Mouse (Mus musculus) hindlimb bud, embryonic 11.5 days (tissue): Measurements from ENCODE around the gene Ttc29.
A peak's percentile ranks its signal among the peaks of the same experiment; 100 is the strongest.

ENCODE experiments used
- DNase-seq: peaks from one replicate; pipeline ENCODE4 v3.0.0-alpha.2; 2012; ENCODE audit warnings: low read depth, low spot score; ENCODE audit errors: extremely low spot score

Ttc29 gene

DNA sequence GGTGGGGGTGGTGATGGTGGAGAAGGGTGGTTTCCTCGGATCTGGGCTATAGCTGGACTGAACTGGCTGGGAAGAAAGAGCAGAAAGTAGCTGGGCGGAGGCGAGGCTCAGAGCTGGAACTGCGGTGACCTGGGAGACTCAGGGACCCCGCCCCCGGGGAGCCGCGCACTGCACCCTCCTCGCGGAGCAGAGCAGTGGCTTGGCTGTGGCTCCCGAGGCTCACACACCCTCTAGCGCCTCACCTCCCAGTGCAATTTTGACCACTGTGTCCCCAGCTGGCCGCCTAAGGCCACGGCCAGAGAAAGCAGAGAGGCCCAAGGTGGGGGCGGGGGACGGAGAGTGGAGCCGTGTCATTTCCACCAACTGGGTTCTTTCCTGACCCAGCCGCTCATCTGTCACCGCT lies 207.0 kb downstream of the Ttc29 start:
- DNase-seq = no peak

DNA sequence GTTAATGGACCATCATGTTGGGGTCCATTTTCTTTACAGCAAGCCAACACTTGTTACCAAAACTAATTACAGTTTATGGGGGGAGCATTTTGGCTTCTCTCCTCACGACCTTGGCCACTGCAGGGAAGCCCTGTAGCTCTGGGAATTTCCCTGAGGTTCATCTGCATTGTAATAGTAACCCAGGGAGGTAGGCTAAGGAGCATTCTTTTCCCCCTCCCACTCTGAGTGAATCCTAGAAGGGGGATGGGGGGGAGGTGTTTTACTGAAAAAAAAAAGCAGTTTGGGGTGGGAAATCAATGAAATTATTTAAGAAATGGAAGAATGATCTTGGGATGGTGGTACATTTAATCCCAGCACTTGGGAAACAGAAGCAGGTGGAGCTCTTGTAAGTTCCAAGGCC lies 210.8 kb downstream of the Ttc29 start:
- no peak for DNase-seq

DNA sequence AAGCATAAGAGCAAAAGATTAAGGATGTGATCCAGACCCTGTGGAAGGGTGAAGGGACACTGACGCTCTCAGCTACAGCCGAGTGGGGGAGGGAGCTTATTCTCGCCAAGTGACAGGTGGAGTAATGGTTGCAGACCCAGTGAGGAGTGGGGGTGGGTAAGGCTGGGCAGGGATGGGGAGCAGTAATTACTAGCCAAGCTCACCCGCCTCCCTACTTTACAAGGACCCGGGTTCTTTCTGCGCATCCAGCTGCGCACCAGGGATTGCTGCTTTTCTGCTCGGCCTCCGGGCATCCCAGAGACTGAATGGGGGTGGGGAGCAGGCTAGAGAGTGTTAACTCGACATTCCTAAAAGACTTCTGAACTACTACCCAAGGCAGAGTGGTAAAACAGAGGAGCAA lies 213.4 kb downstream of the Ttc29 start:
- no peak for DNase-seq

DNA sequence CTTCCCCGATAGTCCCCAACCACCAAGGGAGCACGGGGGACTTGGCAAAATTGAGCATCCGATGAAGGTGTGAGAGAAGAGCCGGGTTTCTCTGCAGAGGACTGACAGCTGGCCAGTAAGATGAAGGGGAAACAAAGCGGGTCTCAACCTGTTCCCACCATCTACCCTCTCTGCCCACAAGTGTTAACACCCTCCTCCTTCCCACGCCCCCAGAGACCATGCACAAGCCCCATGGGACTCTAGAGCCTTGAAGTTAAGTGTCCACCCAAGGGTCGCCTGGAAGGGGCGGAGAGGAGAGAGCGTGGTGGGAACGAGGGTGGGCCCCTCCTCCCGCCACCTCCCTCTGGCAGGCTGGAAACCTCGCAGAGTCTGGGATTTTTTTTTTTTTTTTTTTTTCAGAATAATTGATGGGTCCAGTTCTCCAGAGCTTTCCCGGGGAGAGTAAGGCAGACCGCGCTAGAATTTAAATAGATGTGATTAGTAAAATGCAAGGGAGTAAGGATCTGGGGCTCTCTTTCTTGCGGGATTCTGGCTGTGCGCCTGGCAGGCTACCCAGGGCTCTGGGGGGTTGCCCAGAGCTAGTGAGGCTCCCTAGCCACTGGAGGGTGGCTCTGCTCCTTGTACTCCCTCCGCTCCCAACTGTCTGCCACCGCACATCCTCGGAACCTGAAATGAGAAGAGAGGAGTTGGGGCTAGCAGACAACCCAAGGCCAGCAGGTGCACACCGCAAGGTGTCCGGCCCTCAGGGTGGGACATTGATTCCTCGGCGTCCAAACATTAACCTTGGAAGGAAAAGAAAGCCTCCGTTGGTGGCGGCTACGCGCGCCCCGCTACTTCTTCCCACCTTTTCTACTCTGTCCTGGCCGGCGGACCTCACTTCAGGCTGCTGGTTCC lies 214.0 kb downstream of the Ttc29 start:
- no peak for DNase-seq

DNA sequence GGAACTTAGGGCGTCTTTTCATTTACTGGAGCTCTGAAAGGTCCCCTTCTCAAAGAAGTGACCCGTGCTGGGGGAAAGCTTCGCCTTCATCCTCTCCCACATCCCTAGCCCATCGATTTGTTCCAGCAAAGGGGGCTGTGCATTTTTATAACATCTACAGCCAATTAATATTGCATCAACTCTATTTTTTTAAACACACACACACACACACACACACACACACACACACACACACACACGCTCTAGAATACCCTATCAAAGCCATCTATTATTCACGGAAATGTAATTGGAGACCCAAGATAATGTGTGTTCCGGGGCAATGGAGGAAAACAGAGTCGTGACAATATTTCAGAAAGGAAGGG lies 214.7 kb downstream of the Ttc29 start:
- no peak for DNase-seq

DNA sequence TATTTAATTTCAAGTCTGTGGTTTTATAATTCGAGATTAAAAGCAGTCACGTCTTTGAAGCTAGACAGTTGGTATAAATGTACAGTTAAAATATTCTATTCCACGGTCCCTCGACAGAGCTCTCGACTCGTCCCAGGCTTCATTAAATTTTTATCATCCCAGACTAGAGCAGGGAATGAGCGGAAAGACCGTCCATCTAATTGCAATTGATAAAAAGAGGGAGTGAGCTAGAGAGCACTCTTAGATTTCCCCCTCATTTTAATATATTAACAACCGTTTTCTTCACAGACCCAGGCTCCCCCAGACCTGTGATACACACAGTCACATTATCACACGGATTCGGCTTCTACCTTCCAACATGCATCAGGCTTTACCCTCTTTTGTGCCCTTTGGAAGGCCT lies 215.1 kb downstream of the Ttc29 start:
- DNase-seq = no peak

DNA sequence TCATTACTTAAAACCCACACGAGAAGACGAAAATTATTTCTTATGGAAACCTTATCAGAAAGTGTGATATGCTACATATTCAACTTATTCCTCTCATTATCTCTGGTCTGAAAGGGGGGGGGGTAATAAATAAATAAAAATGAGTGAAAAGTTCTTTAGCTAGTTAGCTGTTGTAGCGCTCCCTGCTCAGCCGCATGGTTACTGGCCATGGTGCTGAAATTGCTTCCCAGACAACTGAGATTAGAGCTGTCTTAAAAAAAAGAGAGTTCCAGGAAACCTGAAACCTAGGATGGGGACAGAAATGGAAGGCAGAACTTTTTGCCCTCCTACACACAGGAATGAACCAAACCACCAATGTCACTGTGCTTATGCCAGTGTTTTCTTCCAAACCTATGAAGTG lies 218.3 kb downstream of the Ttc29 start:
- DNase-seq = peak; percentile 68

DNA sequence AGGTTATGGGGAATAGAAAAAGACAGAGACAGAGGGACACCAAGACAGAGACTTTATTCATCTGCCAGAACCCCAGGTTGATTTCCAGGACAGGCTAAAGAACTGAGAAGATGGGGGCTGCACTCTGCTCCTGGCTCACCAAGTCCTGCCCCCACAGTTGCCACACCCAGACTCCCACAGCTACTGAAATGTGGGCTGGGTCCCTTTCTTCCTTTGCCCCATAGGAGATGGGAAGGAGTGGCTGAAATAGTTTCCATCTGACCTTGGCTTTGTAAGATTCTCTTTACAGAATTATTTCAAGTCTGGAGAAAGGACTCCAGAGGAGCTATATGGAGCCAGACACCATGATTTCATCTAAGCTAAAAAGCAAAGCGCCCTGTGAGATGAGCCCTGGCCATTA lies 219.4 kb downstream of the Ttc29 start:
- no peak for DNase-seq

DNA sequence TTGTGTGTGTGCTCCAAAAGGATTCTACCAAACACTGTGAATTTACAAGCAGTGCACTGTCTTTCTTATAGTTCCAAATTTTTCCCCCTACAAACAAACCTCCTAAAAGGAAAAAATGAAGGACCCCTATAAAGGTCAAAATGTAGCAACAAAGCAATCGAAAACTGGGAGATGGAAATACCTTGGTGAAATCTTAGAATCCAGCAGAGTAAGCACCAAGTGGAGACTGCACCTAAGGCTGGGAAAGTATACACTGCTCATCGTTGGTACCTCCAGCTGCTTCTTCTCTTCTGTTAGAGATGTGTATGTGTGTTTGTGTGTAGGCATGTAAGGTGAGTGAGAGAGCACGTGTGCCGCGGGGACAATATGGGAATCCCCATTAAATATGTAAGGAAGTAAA lies 220.2 kb downstream of the Ttc29 start:
- DNase-seq = no peak

DNA sequence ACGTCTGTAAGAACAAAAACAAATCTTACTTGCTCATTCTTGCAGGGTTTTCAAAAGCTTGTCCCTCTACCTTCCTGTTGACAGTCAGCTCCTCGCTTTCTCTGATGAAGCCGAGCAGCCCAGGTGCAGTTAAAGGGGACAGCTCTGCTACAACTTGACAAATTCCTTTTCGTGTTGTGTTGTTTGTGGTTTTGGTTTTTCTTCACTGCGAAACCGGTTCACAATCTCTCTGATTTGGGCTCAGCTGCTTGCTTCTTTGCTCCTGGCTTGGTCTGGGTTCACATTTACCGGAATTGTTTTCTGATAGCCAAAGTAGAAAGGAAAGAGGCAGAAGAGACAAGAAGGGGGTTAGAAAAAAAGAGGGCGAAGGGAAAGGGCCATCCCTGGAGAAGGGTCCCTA lies 221.2 kb downstream of the Ttc29 start:
- DNase-seq = no peak

DNA sequence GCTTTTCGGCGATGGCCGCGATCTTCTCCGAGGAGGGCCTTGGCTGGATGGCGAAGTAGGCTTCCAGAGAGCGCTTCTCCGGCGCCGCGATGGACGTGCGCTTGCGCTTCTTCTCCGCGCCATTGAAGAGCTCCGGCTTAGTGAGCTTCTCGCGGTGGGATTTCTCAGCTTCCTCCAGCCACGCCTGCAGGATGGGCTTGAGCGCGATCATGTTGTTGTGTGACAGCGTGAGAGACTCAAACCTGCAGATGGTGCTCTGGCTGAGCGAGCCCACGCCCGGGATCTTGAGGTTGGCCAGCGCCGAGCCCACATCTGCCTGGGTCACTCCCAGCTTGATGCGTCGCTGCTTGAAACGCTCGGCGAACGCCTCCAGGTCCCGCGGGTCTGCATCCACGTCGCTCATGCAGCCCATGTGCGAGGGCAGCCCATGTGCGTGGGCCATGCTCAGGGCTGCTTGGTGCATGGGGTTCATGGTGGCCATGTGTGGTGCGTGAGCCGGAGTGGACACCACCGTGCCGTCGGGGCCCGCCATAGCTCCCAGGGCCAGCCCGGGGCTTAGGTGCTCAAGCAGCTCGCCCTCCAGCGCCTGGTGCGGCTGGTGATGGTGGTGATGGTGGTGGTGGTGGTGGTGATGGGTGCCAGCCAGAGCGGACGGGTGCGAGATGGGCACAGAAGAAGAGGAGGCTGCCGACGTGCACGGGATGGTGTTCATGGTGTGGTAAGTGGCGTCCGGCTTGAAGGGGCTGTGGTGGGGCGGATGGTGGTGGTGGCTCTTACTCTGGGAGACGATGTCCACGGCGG lies 221.9 kb downstream of the Ttc29 start:
- DNase-seq = no peak

DNA sequence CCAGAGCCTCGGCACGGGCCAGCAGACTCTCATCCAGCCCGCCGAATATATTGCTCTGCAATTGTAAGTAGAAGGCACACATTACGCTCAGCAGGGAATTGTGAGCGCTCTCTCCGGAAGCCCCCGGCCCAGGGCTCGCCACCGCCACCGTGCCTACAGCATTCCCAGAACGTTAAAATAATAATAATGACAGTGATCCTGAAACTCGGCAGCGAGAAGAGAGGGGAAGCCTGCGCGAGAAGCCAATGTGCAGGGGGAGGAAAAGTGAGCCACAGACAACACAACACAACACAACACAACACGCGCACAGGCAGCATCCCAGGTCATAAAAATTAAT lies 222.5 kb downstream of the Ttc29 start:
- DNase-seq = no peak

DNA sequence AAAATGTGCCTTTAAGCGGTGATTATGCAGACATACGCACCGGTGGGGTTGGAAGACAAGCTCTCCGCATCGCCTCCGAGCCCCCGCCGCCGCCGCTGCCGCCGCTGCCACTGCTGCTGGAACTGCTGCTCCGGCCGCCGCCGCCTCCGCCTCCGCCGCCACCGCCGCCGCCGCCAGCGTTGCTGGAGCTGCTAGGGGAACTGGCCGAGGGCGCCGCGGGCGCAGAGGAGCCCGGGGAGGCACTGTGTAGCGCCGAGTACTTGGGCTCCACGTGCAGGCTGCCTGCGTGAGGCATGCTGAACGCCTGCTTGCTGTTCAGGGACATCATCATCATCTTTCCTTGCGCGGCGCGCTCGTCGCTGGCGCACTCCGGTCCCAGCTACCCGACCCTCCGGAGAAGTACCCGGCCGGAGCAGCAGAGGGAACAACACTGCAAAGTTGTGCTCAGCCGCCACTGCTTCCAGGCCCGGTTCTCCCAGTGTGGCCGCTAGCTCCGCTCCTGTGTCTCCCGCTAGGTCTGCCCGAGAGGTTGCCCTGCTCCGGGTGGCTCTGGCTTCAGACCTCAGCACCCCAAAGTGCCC lies 223.1 kb downstream of the Ttc29 start, which contains the start of gene Pou4f2:
Gene Pou4f2, minus strand, starts transcription at position 575 of the 581 bp plus-strand sequence.
- no peak for DNase-seq

DNA sequence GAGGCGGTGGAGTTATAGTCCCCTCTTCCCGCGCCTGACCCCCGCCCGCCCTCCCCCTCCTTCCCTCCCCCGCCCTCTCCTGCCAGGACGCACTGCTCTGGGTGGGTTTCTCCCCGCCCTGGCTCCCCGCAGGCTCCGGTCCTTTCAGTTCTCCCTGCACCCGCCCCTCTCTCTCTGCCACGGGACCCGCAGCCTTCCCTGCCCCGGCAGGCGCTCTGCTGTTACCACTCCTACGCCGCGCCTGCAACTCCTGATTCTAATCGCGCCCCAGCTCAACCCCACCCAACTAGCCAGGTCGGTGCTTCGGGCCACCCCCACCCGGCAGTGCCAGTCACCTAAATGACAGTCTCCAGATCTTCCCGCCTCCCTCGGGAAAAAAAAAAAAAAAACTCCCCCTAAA lies 223.6 kb downstream of the Ttc29 start:
- DNase-seq = no peak

DNA sequence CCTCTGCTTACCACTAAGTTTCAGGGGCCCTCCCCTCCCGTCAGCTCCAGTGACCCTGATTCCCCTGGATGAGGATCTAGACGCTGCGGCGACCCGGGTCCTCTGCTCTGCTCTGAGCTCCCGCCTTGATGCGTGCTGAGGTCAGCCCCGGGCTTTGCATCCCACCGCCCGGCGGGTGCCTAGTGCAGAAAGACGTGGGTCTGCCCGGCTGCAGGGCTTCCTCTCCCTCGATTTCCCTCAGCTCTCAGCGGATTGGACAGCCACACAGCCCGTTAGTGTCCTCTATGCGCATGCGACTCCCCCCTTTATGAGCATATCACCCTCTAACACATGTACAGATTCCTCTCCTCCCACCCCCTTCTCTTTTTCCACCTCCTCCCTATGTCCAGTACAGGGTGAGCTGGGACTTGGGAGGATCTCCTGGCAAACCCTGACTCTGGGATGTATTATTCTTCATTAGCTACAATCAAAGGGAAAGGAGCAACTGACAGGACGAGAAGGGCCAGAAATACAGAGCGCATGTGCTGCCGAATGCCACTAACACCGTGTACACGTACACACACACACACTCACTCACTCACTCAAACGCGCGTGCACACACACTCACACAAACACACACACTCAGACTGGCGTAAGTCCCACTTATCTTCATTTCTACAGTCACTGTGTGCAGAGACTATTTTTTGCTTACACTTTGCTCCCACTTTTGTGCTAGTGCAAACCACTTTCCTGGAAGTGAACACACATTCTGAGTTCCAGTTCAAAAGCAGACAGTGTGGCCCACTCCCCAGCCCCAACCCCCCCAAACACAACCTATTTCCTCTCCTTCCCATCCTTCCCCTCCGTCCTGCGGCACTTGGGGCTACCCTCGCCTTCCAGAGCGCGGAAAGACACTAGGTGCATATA lies 224.3 kb downstream of the Ttc29 start:
- no peak for DNase-seq

DNA sequence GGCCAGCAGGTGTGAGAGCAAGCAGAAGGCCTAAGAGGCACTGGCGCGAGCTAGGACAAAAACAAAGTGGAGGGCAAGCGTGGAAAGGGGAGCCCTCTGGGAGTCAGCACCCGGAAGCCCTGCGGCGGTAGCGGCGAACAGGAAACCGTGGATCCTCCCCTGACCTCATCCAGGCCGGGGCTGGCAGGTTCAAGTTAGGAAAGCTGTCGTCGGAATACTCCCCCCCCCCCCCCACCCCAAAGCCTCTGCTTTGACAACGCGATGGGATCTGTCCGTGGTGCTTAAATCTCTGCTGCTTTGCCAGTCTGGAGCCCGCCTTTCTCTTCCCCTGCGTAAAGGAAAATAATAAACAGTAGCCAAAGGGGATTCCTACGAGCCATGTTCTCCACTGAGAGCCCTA lies 225.0 kb downstream of the Ttc29 start:
- no peak for DNase-seq

DNA sequence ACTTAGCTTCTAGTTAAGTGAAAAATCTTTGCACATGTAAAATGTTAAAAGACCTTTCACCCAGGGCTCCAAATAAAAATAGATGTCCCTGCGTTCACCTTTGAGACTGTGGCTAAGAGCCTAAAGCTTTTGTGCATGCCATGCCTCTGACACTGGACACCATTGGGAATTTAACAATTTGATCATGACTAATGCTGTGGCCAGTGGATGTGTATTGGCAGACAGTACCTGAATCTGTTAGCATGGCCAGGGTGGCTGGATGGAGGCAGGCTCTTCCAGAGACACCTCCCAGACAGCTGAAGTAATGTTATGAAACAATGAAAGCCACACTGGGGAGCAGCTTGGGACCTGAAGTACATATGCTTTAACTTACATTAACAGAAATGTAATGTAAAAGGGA lies 229.7 kb downstream of the Ttc29 start:
- no peak for DNase-seq
